Mouse (Mus musculus): ENCODE measurements around the gene Gm960.

DNA sequence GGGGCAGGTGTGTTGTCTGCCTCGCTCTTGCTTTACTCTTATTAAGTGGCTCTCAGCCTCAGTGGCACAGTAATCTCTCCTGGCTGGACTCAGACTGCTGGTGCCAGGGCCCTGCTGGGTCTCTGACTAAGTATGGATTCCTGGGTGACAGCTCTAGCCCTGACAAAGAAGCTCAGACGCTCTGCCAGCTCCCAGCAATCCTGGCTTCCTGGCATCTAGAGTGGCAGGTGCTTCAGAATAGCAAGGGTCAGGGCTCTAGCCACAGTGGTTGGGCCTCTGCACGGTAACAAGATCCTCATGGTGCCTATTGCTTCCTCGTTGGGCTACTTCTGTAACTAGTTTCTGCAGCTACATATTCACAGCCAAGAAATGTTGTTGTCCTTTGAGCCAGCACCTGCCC lies 88.4 kb downstream of the Gm960 start:
- no peak for TF ChIP-seq CTCF (IDR thresholded peaks at IDR 0.05; ENCODE audit: low read depth, low read length)
- TF ChIP-seq POLR2AphosphoS5 (IDR thresholded peaks at IDR 0.05; ENCODE audit: insufficient replicate concordance, low read depth, low read length): no peak
